Mouse (Mus musculus): ENCODE results near the gene Capn15. TPM values are rescaled to one million over a fixed set of nuclear protein-coding genes. Genes with fewer than 3 reads are reported as not detected.

Gene Capn15
- polyA plus RNA-seq, 2 experiments from 2014 or later, result 5.2 to 7.1 TPM

- ATAC-seq, result no peak
Observed at GRCm38 (mm10) chr17:25954671-25955070, 30.9 kb downstream of the Capn15 start.

- no peak for ATAC-seq
Observed at GRCm38 (mm10) chr17:25953161-25953560, 32.4 kb downstream of the Capn15 start.

GRCm38 (mm10) chr17:25951803-25952623, 33.6 kb downstream of the Capn15 start, which contains the start of gene A930017K11Rik:
Gene A930017K11Rik (minus strand): TSS chr17:25952565.
- ATAC-seq, result no peak

- no peak for ATAC-seq
Observed at GRCm38 (mm10) chr17:25951225-25951802, 34.3 kb downstream of the Capn15 start.

GRCm38 (mm10) chr17:25950706-25951105, 34.9 kb downstream of the Capn15 start:
- ATAC-seq, result no peak

- no peak for ATAC-seq
Observed at GRCm38 (mm10) chr17:25949981-25950380, 35.6 kb downstream of the Capn15 start.

GRCm38 (mm10) chr17:25948051-25948450, 37.5 kb downstream of the Capn15 start:
- no peak for ATAC-seq

GRCm38 (mm10) chr17:25947576-25947975, 38.0 kb downstream of the Capn15 start:
- no peak for ATAC-seq

GRCm38 (mm10) chr17:25946891-25947290, 38.7 kb downstream of the Capn15 start:
- no peak for ATAC-seq

GRCm38 (mm10) chr17:25946349-25946748, 39.2 kb downstream of the Capn15 start:
- no peak for ATAC-seq

GRCm38 (mm10) chr17:25945517-25946155, 40.0 kb downstream of the Capn15 start:
- ATAC-seq, result no peak

- no peak for ATAC-seq
Observed at GRCm38 (mm10) chr17:25944366-25945163, 41.0 kb downstream of the Capn15 start, which contains the start of the genes Pigq and Nhlrc4. Gene Pigq (minus strand): TSS chr17:25944936. Gene Nhlrc4 (minus strand): TSS chr17:25944961.

- ATAC-seq, result no peak
Observed at GRCm38 (mm10) chr17:25943769-25944168, 41.8 kb downstream of the Capn15 start.

GRCm38 (mm10) chr17:25943221-25943620, 42.4 kb downstream of the Capn15 start:
- no peak for ATAC-seq

- ATAC-seq, result no peak
Observed at GRCm38 (mm10) chr17:25942597-25943151, 42.9 kb downstream of the Capn15 start.

GRCm38 (mm10) chr17:25941511-25942241, 43.9 kb downstream of the Capn15 start:
- ATAC-seq, result peak; percentile 40

- ATAC-seq, result no peak
Observed at GRCm38 (mm10) chr17:25934526-25934925, 51.1 kb downstream of the Capn15 start.

GRCm38 (mm10) chr17:25925348-25925747, 60.2 kb downstream of the Capn15 start:
- ATAC-seq, result no peak

GRCm38 (mm10) chr17:25922120-25922519, 63.5 kb downstream of the Capn15 start:
- no peak for ATAC-seq

- peak; percentile 90 for ATAC-seq
Observed at GRCm38 (mm10) chr17:25919786-25920642, 65.6 kb downstream of the Capn15 start.

All from activated CD4-positive, CD25-positive, alpha-beta regulatory T cell, adult 4 months (primary cell).